Mouse (Mus musculus) ovary, adult 18-20 months (tissue): ENCODE data around the gene Marveld3.

Source experiments
- DNase-seq: peaks from one replicate; pipeline ENCODE4 v3.0.0; 2022; ENCODE audit warnings: low spot score, mixed read lengths

The Marveld3 gene

GRCm38 (mm10) chr8:109961693-109962367, at the start of gene Marveld3:
Gene Marveld3 (minus strand): TSS chr8:109962203.
- DNase-seq: no peak

DNA sequence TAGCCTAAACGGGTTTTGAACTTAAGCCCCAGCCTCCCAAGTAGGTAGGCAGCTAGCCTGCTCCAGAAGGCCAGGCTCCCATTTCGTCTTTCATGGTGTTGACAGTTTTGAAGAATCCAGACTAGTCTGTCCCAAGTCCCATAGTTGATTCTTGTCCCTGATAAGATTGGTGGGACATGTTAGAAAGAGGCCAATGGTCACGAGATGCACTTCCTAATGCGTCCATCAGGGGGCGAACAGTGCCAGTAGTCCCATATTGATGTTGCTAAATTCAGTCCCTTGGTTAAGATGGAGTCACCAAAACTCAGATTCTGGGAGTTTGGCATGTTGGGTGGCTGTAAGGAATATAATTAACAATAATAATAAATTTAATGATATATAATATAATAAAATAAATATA, 48.9 kb upstream of the Marveld3 start:
- no peak for DNase-seq

DNA sequence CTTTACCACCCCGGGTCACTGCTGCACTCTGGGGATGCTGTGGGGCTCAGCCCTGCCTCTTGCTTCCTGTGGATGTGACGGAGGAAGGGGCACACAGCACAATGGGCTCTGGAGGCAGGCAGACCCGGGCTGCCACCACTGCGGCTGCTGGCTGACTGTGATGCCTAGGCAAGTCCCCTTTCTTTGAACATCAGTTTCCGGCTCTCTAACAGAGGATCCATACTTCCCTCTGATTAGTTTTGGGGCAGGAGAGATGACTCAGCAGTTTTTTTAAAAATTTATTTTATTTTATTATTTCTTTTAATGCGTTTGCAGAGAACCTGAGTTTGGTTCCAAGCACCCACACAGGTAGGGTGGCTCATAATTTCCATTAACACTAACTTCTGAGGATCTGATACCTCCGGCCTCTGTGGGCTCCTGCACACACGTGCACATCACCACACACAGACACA, 47.0 kb upstream of the Marveld3 start:
- no peak for DNase-seq

DNA sequence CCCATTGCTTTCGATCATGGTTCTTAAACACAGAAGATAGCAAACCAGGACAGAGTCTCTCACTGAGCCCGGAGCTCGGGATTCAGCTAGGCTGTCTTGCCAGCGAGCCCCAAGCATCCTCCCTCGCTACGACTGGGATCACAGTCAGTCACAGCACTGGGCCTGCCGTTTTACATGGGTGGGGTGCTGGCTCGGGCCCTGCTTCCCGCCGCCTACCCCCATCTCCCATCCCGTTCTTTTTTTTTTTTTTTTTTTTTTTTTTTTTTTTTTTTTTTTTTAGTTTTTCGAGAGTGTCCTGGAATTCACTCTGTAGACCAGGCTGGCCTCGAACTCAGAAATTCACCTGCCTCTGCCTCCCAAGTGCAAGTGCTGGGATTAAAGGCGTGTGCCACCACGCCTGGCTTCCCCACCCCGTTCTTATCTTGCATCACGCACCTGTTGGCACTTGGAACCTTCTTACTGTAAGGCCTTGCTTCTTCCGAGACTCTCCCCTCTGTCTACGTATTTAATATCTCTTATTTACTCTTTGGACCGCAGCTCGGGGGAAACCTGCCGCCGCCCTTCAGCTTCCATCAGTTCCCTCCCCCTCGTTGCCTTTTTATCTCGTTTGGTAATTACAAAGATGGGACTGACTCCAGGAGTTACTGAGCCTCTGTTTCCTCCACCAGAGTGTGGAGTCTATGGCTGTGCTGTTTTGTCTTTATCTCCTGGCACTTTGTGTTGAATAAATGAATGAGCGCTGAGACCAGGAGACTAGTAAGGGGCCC, 46.4 kb upstream of the Marveld3 start:
- no peak for DNase-seq

DNA sequence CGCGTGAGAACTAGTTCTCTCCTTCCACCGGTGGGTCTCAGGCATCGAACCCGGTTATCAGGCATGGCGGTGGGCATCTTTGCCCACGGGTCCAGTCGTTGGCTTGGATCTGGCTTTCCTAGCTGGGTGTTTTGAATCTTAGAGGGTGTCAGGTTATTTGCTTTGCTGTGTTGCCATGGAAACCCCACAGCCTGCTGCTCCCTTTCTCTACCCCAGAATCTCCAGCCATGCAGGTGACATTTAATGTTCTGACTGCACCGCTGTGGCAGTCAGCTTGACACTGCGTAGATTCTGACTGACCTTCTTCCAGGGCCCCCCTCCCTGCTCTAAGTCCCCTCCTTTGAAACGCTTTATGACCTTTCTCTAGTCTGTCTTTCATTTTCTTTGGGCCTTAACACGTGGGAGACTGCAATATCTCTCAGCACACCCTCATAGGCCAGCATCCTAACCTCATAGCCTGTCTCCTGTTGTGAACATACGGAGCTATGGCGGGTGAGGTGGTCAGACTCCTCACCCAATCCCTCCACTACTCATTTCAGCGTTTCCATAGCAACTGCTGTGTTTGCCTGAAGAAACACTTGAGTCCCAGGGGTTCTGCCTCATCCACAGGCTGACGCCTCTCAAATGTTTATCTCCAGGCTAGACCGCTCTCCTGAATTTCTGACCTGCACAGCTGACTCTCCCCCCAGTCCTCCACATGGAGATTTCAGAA, 44.5 kb upstream of the Marveld3 start:
- DNase-seq: no peak

GRCm38 (mm10) chr8:110004300-110004699, 42.3 kb upstream of the Marveld3 start:
- DNase-seq: no peak

DNA sequence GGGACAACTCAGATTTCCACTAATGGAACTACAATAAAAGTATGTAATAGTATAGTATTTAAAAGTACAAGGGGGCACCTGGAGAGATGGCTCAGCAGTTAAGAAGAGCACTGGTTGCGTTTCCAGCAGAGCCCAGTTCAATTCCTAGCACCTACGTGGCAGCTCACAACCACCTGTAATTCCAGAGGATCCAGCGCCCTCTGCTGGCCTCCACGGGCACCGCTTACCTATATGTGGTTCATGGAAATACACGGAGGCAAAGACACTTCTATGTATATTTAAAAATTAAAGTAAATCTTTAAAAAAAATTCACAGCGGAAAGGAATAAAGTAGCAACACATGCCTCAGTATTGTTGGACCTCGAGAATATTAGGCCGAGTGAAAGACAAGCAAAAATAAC, 41.0 kb upstream of the Marveld3 start:
- no peak for DNase-seq

DNA sequence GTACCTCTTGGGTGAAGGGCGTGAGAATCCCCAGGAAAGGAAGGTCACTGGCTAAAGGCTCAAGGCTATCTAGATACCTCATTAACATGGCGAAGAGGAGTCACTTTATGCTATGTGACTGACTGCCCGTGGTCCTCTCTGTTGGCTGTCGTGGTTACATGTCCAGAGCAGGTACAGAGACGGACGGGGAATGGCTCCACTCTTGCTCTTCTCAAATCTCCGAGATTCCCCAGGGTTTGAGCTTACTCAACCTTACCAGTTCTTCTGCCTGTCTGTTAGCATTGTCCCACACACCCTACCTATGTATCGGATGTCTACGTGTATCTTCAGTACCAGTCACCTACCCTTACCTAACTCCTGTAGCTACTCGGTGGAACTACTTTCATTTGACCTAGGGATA, 38.0 kb upstream of the Marveld3 start:
- DNase-seq: no peak

DNA sequence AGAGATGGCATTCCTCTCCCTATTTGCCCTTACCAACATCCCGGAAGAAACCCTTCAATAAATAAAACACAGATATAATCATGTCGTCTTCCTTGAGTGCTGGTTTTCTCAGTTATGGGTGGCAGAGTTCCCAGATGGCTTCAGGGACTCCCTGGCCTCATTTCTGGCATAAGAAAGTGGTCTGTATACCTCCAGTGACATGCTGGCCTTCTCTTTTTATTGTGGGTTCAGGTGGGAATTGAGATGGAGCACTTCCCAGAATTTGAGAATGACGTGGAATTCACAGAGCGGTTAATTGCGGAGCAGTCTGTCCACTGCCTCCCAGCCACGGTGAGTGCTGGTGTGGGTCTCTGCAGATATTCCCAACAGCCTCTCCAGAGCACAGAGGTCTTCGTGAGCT, 36.1 kb upstream of the Marveld3 start:
- no peak for DNase-seq

DNA sequence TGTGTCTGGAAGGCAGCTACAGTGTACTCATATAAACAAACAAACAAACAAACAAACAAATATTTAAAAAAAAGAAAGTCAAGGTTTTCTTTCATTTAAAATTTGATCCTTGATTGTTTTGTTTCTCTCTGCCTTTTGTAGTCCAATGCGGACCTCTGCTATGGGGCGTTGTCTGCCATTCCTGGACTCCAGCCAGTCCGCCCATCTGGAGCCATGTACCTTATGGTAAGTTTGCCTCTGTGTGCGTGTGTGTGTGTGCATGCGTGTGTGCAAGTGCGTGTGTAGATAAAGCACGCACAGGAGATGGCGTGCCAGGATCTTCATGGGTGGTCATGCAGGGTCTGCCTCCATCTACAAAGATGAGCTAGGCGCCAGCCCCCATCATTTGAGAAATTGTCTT, 35.4 kb upstream of the Marveld3 start:
- DNase-seq: no peak

DNA sequence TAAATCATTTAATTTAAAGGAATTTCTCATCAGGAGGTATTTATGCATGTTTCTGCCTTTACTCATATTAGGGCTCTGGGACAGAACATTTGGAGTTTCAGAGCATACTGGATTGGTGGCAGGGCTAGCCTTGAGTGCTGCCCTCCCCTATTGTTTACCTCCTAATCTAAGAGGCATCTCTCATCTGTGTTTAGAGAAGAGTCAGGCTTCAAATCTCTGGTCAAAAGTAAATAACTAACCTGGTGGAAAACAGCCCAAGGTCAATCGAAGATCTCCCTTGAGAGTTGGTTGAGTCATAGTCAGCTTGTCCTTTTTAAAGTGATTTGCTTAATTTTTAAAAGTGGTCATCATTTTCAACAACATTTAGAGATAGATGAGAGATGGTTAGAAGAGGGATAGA, 30.9 kb upstream of the Marveld3 start:
- DNase-seq: no peak

DNA sequence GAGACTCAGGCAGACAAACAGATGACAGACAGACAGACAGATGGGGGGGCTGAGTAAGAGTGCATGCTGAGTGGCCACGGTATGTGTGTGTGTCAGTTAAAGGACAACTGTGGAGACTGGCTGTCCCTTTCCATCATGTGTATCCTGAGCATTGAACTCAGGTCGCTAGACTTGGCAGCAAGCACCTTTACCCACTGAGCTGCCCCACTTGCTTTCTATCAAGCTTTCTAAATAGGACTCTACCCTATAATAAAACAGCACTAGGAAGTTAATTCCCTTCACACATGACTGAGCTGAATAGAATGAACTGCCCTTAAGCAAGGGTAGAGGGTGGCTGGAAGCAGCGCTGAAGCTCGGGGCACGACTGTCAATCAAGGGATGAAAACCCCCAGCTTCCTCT, 30.2 kb upstream of the Marveld3 start:
- no peak for DNase-seq

DNA sequence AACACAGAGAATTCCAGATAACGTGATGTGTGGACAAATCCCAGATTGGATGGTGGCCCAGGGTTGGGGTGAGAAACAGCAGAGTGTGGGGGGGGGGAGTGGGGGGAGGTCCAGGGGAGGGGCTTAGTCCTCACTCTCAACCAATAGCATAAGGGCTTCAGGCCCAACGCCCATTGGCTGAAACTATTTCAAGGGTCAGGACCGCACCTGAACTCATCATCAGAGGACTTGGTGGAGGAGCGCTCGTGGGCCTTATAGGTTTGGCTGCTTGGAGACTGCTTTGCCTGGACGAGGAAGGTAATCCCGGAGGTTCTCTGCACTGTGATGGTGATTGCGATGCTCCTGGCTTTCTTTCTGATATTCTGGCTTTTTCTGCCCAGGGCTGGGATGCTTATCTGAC, 28.2 kb upstream of the Marveld3 start, which contains the start of gene Tat:
Gene Tat, plus strand, starts transcription at position 214 of the 400 bp plus-strand sequence.
- DNase-seq: no peak

DNA sequence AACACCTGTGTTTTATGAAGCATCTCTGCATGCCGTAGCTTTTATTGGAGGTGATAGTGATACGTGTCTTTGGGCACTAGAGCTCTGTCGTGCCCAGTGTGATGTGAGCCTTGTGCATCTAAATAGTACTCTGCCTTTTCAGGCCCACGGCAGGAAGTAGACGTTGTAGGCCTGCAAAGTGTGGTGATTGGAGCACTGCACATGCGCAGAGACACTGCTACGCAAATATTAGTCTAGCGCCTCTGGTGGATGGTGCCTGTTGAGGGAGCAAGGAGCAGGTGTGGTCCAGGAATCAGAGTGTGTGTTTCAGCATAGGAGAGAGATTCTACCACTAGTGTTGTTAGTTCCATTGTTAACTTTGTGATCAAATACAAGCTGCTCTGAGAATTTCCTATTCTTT, 27.1 kb upstream of the Marveld3 start:
- no peak for DNase-seq

DNA sequence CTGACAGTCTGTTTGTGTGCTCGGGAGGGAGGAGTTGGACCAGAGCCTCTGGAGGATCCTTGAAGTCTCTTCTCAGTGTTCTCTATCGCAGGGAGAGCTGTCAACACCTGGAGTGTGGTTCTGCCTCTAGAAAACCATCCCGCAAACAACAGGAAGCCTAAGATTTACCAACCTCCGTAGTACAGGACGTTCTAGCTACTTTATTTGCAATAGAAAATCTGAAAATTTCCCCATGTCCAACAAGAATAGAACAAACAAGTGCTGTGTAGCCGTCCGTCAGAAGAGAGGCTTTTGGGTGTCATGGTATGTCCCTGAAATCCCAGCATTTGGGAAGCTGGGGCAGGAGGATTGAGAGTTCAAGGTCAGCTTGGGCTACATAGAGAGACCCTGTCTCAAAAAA, 25.8 kb upstream of the Marveld3 start:
- no peak for DNase-seq

- no peak for DNase-seq
Measured at GRCm38 (mm10) chr8:109986384-109986783, 24.4 kb upstream of the Marveld3 start.

DNA sequence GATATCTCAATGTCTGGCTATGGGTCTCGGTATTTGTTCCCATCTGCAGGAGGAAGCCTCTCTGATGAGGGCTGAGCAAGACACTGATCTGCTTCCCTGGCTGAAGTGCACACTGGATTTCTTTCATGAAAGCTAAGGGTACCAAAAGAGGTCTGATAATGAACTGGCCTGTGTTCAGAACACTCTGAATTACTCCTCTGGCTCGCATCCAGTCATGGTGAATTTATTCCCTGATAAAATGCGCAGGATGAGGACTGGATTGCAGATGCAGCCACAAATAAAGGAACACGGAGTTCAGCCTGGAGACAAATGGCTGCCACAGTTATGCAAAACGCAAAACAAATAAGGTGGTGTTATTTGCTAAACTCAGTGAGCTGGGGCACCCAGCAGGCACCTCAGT, 21.9 kb upstream of the Marveld3 start:
- DNase-seq: peak; percentile 12

DNA sequence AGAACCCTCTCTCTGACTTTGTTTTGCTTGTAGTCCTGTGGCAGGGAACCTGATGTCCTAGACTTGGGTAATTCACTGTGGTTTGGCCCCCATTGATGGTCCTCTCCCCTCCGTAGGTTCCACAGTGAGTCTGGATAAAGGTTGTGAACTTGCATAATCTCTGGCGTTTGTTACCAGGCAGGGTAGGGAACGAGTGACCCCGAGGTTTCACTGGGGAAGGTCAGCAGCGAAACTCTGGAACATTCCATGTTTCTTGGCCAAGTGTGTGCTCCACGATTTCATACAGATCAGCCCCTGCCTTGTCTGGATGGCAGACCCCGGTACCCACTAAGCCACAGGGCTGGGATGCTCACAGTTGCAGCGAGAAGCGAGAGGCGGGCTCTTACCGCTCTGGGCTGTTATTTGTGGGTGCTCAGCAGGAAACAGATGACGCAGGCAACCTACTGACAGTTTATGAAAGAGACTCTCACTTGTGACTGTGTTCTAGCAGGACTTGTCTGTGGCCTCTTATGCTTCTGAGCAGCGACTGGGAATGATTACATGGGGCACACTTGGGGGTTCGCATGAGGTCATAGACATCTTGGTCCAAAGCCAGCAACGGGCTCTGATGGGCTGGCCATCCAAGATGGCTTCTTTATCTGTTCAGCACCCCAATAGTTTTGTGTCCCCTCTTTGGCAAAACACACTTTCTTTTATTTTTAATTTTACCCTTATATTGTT, 20.5 kb upstream of the Marveld3 start:
- DNase-seq: no peak

DNA sequence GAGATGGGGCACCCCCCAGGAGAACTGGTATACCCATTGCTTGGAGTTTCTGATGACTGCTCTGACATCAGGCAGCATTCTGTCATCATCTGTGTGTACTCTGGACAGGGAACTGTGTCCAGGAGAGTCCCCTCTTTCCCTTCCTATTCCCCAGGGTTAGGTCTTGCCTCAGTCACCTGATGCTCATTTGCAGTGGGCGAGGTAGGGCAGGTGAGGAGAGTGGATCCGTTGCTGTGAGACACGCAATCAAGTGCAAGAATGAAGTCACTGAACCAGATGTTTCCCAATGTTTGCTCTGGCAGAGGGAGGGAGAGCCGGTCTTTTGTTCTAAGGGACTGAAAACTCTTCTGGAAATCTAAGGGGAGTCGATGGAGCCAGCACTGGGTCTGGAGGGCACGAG, 17.3 kb upstream of the Marveld3 start:
- no peak for DNase-seq

DNA sequence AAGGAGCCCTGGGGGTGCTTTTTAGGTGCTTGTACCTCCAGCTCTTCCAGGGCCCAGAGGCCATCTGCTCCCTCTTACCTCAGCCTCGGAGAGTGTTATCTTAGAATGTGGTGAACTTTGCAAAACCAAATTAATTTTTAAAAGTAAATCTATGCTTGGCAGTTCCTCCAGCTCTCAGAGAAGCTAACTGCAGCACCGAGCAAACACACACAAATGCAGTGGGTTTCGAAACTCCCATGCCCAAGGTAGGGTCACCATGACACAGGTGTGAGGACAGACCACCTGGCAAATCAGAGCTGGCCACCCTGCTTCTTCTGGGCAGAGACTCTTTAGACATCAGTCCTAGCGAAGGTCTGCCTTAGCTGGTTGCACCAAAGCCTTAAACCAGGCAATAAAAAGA, 10.9 kb upstream of the Marveld3 start:
- no peak for DNase-seq

- DNase-seq: no peak
Measured at GRCm38 (mm10) chr8:109970323-109970722, 8.3 kb upstream of the Marveld3 start.

DNA sequence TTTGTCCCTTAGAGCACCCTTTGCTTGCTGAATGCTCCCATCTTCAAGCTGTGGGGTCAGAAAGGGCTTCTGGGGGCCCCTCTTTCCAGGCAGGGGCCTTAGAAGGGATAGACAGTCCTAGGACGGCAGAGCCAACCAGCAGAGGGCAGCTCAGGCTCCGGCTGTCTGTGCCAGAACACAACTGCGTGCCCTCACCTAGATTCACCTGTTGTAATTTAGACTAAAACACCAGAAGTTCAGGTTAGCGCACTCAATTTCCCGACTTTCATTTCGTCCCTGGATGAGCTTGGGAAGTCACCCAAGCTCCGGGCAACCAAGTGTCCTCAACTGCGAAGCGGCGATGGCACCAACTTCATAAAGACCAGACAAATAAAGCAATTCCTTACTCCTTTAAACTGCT, 6.8 kb upstream of the Marveld3 start:
- no peak for DNase-seq
